8 mouse cellular contexts compared by ENCODE assay signal in the genomic region with DNA sequence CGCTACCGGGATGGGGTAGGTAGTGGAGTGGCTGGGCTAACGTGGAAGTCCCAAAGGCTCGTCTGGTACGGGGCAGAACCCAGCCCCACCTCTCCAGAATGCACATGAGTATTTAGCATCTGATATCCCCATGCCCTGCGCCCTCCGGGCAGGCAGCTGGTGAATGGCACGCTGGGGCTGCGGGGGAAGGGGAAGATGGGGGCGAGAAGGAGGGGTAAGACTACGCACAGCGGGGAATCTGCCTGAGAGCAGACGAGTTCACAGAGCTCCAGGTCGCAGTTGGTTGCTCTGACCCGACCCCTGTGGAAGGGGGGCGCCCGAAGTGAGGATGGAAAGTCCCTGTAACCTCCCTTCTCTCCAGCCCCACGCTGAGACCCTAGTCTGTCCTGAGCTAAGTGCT. TPM values are rescaled to one million over a fixed set of nuclear protein-coding genes. Genes with fewer than 3 reads are reported as not detected.
A peak's percentile ranks its signal among the peaks of the same experiment; 100 is the strongest.
DNase-seq lines count a peak whose midpoint lies in the region; ATAC-seq and TF ChIP-seq lines count a peak whose summit lies in the region.

No protein-coding gene starts in this region.

- peak overlapping the region; percentile 39 for H3K9ac ChIP-seq in lung, embryonic 16.5 days (ENCODE audit: low read length)
- peak overlapping the region; percentile 35 for H3K9ac ChIP-seq in forebrain, embryonic 14.5 days (ENCODE audit: low read length)
- peak overlapping the region; percentile 28; the same call in 1 of the 2 replicates for H3K9ac ChIP-seq in liver, postnatal 0 days (replicated peaks)

- peaks cover 15% of the 10 kb centered on the region for H3K4me1 ChIP-seq in lung, embryonic 16.5 days (replicated peaks; ENCODE audit: control insufficient read depth, insufficient read depth, low read length)
- peaks cover 4% of the 10 kb centered on the region; the same call in 1 of the 2 replicates for H3K4me1 ChIP-seq in forebrain, embryonic 14.5 days (ENCODE audit: control insufficient read depth, insufficient read depth, low read length)
- H3K4me1 ChIP-seq in liver, postnatal 0 days (ENCODE audit: insufficient read depth), result peaks cover 13% of the 10 kb centered on the region

- ATAC-seq in lung, embryonic 16.5 days (ENCODE audit: low read depth), result no peak
- no peak for ATAC-seq in forebrain, embryonic 14.5 days
- ATAC-seq in liver, postnatal 0 days, result no peak

- peaks cover 3% of the 10 kb centered on the region; the same call in 1 of the 2 replicates for H3K9me3 ChIP-seq in lung, embryonic 16.5 days (ENCODE audit: control insufficient read depth, low read length)
- H3K9me3 ChIP-seq in forebrain, embryonic 14.5 days (replicated peaks; ENCODE audit: control insufficient read depth, low read length), result no peaks in the 10 kb centered on the region
- H3K9me3 ChIP-seq in liver, postnatal 0 days (ENCODE audit: low read length), result no peaks in the 10 kb centered on the region

- no peak for TF ChIP-seq EP300 in liver, postnatal 0 days (IDR thresholded peaks at IDR 0.05; ENCODE audit: low read depth)

- H3K36me3 ChIP-seq in lung, embryonic 16.5 days (ENCODE audit: control insufficient read depth, insufficient read depth, low read length), result no peaks in the 10 kb centered on the region
- peaks cover 2% of the 10 kb centered on the region; the same call in 1 of the 2 replicates for H3K36me3 ChIP-seq in forebrain, embryonic 14.5 days (ENCODE audit: control insufficient read depth, insufficient read depth, low read length)
- H3K36me3 ChIP-seq in liver, postnatal 0 days (replicated peaks; ENCODE audit: insufficient read depth, low read length), result no peaks in the 10 kb centered on the region; the same call in 1 of the 2 replicates

- H3K27me3 ChIP-seq in lung, embryonic 16.5 days (ENCODE audit: control insufficient read depth, insufficient read depth, low read depth, low read length), result peaks cover 25% of the 10 kb centered on the region
- H3K27me3 ChIP-seq in forebrain, embryonic 14.5 days (replicated peaks; ENCODE audit: control insufficient read depth, insufficient read depth, low read length), result 0 out of 2 replicates have a peak, but pooled peaks cover 15% of the 10 kb centered on the region
- H3K27me3 ChIP-seq in liver, postnatal 0 days (ENCODE audit: insufficient read depth, low read length), result peaks cover 27% of the 10 kb centered on the region

- no peak for TF ChIP-seq CTCF in liver, postnatal 0 days (IDR thresholded peaks at IDR 0.05; ENCODE audit: low read depth)

- 2% methylated on average over 17 of the region's 18 CpGs for WGBS in lung, embryonic 16.5 days
- WGBS in forebrain, embryonic 14.5 days, result under 1% methylated on average over 17 of the region's 18 CpGs
- 1% methylated on average over 18 of the region's 18 CpGs for WGBS in liver, postnatal 0 days (ENCODE audit: insufficient replicate concordance)

- DNase-seq in lung, postnatal 36 days, result no peak
- no peak for DNase-seq in forebrain, embryonic 14.5 days (ENCODE audit: low spot score)
- peak; percentile 17 for DNase-seq in liver, postnatal 0 days
- peak; percentile 56 for DNase-seq in thymus, postnatal 14 days
- no peak for DNase-seq in urinary bladder, postnatal 4 days (ENCODE audit: low spot score in 2 of 2)
- DNase-seq in layer of hippocampus, postnatal 10 days (ENCODE audit: low spot score in 2 of 2), result no peak
- no peak for DNase-seq in urinary bladder, postnatal 10 days (ENCODE audit: low spot score)

- H3K4me2 ChIP-seq in lung, embryonic 16.5 days (ENCODE audit: low read depth, low read length), result peak overlapping the region; percentile 45
- peak overlapping the region; percentile 43 for H3K4me2 ChIP-seq in forebrain, embryonic 14.5 days (ENCODE audit: low read length)
- H3K4me2 ChIP-seq in liver, postnatal 0 days (ENCODE audit: low read depth, low read length), result peak overlapping the region; percentile 53

- H3K4me3 ChIP-seq in lung, embryonic 16.5 days (ENCODE audit: low read length), result peak overlapping the region; percentile 17
- peak overlapping the region; percentile 8; the same call in 1 of the 2 replicates for H3K4me3 ChIP-seq in forebrain, embryonic 14.5 days (ENCODE audit: low read depth, low read length)
- peak overlapping the region; percentile 22 for H3K4me3 ChIP-seq in liver, postnatal 0 days (ENCODE audit: low read depth, low read length)

- no peak overlapping the region for H3K27ac ChIP-seq in lung, embryonic 16.5 days (ENCODE audit: low read length)
- H3K27ac ChIP-seq in forebrain, embryonic 14.5 days (ENCODE audit: low read depth, low read length), result no peak overlapping the region
- no peak overlapping the region for H3K27ac ChIP-seq in liver, postnatal 0 days (ENCODE audit: low read depth)

RNA-seq across cellular contexts. Expression of gene Cd72, which starts 1.0 kb away (rescaled TPM):
- polyA plus RNA-seq in lung, embryonic 16.5 days (2015; fragmentation: Nextera tagmentation; extraction: Ambion mirVana), result 2.0 and 3.0 TPM in 2 replicates
- 6.7 and 8.8 TPM in 2 replicates for polyA plus RNA-seq in forebrain, embryonic 14.5 days (2014; fragmentation: Nextera tagmentation; extraction: Ambion mirVana)
- 9.9 and 10.4 TPM in 2 replicates for polyA plus RNA-seq in liver, postnatal 0 days (2015; fragmentation: Nextera tagmentation; extraction: Ambion mirVana)
- not detected for total RNA-seq in layer of hippocampus, postnatal 10 days (2021)

RNA-seq across cellular contexts. Expression of gene Tesk1, which starts 11.7 kb away (rescaled TPM):
- 2.2 and 3.4 TPM in 2 replicates for polyA plus RNA-seq in lung, embryonic 16.5 days (2015; fragmentation: Nextera tagmentation; extraction: Ambion mirVana)
- 10.2 and 12.1 TPM in 2 replicates for polyA plus RNA-seq in forebrain, embryonic 14.5 days (2014; fragmentation: Nextera tagmentation; extraction: Ambion mirVana)
- polyA plus RNA-seq in liver, postnatal 0 days (2015; fragmentation: Nextera tagmentation; extraction: Ambion mirVana), result 1.2 TPM in 2 replicates
- total RNA-seq in layer of hippocampus, postnatal 10 days (2021), result 10 to 100 TPM; 70.3 to 72.1 TPM

RNA-seq across cellular contexts. Expression of gene Fam166b, which starts 24.5 kb away (rescaled TPM):
- polyA plus RNA-seq in lung, embryonic 16.5 days (2015; fragmentation: Nextera tagmentation; extraction: Ambion mirVana), result 0.87 and 1.4 TPM in 2 replicates
- polyA plus RNA-seq in forebrain, embryonic 14.5 days (2014; fragmentation: Nextera tagmentation; extraction: Ambion mirVana), result 0.29 and 0.73 TPM in 2 replicates
- polyA plus RNA-seq in liver, postnatal 0 days (2015; fragmentation: Nextera tagmentation; extraction: Ambion mirVana), result 0.14 TPM in 1 of 2 replicates, not detected in the other
- 1 to 10 TPM in 1 of 2 experiments, under 1 TPM in 1; 0.98 to 2.6 TPM for total RNA-seq in layer of hippocampus, postnatal 10 days (2021)

RNA-seq across cellular contexts. Expression of gene Sit1, which starts 30.1 kb away (rescaled TPM):
- 0.25 and 0.74 TPM in 2 replicates for polyA plus RNA-seq in lung, embryonic 16.5 days (2015; fragmentation: Nextera tagmentation; extraction: Ambion mirVana)
- polyA plus RNA-seq in forebrain, embryonic 14.5 days (2014; fragmentation: Nextera tagmentation; extraction: Ambion mirVana), result not detected in 2 replicates
- 0.53 and 0.94 TPM in 2 replicates for polyA plus RNA-seq in liver, postnatal 0 days (2015; fragmentation: Nextera tagmentation; extraction: Ambion mirVana)
- not detected for total RNA-seq in layer of hippocampus, postnatal 10 days (2021)

RNA-seq across cellular contexts. Expression of gene Ccdc107, which starts 39.3 kb away (rescaled TPM):
- polyA plus RNA-seq in lung, embryonic 16.5 days (2015; fragmentation: Nextera tagmentation; extraction: Ambion mirVana), result 73.7 and 73.8 TPM in 2 replicates
- polyA plus RNA-seq in forebrain, embryonic 14.5 days (2014; fragmentation: Nextera tagmentation; extraction: Ambion mirVana), result 68.7 and 69.1 TPM in 2 replicates
- polyA plus RNA-seq in liver, postnatal 0 days (2015; fragmentation: Nextera tagmentation; extraction: Ambion mirVana), result 41.1 and 46.0 TPM in 2 replicates
- 10 to 100 TPM; 30.2 to 35.7 TPM for total RNA-seq in layer of hippocampus, postnatal 10 days (2021)

Comparison
In these comparisons a context has a peak if more than half of its experiments do, and no peak if none do; other contexts are left out.
1. DNase-seq: peak in liver, postnatal 0 days (single experiment) and thymus, postnatal 14 days (single experiment); none in lung, postnatal 36 days (single experiment), forebrain, embryonic 14.5 days (single experiment), urinary bladder, postnatal 4 days (0 of 2), layer of hippocampus, postnatal 10 days (0 of 2) and urinary bladder, postnatal 10 days (single experiment).
2. Peak in every context shown above with its lines, with median percentiles within 50 percentile points of each other: H3K4me2 ChIP-seq, H3K4me3 ChIP-seq and H3K9ac ChIP-seq.